Mouse (Mus musculus): ENCODE measurements at regions not wholly inside any gene's neighbourhood (a gene's known extent, or its start where the extent isn't known, plus 50 kb on each side); places are given as distances from the start of the nearest gene placed in this dataset.

DNA sequence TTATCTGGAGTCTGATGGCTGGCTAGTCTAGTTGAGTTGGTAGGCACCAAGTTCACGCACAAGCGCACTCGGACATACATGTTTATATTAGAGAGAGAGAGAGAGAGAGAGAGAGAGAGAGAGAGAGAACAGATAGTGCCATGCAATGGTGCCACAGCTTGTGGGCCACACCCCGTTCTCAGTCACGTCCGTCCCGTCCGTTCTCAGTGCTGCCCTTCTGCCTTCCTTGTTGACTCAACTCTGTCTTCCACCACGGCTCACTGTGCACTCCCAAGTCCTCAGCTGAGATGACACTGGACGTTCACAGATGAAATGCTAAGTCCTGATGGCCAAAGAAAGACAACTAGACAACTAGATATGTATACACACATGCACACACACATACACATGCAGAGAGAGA, 92.2 kb downstream of the Gm11011 start:
- Histone ChIP-seq H3K9me3 (ENCODE audit: control insufficient read depth, low read length) (no peaks in the 10 kb centered on the region), H3K27me3 (ENCODE audit: control insufficient read depth, insufficient read depth, low read depth, low read length) (no peaks in the 10 kb centered on the region), H3K9ac (ENCODE audit: low read length) (no peak overlapping the region), H3K36me3 (ENCODE audit: control insufficient read depth, insufficient read depth, low read length) (no peaks in the 10 kb centered on the region), H3K4me3 (ENCODE audit: low read length) (no peak overlapping the region), H3K27ac (ENCODE audit: low read length) (no peak overlapping the region), H3K4me1 (replicated peaks; ENCODE audit: control insufficient read depth, insufficient read depth, low read length) (peaks cover 16% of the 10 kb centered on the region), H3K4me2 (ENCODE audit: low read depth, low read length) (no peak overlapping the region)
- WGBS = 62% methylated on average over 10 of the region's 10 CpGs
- no peak for ATAC-seq (ENCODE audit: low read depth)

- 0 out of 2 replicates have a peak overlapping the region, but pooled peaks have one; percentile 3 for H3K4me2 ChIP-seq (ENCODE audit: low read depth, low read length)
- no peak overlapping the region for H3K4me3 ChIP-seq (ENCODE audit: low read length)
- peak overlapping the region; percentile 57; the same call in 1 of the 2 replicates for H3K27ac ChIP-seq (ENCODE audit: low read length)
- H3K36me3 ChIP-seq (ENCODE audit: control insufficient read depth, insufficient read depth, low read length) = no peaks in the 10 kb centered on the region
- H3K9ac ChIP-seq (ENCODE audit: low read length) = no peak overlapping the region
- peaks cover 16% of the 10 kb centered on the region for H3K4me1 ChIP-seq (replicated peaks; ENCODE audit: control insufficient read depth, insufficient read depth, low read length)
- 14% methylated on average over 11 of the region's 11 CpGs for WGBS
- H3K9me3 ChIP-seq (ENCODE audit: control insufficient read depth, low read length) = no peaks in the 10 kb centered on the region
- peak; percentile 86 for ATAC-seq (ENCODE audit: low read depth)
- H3K27me3 ChIP-seq (ENCODE audit: control insufficient read depth, insufficient read depth, low read depth, low read length) = no peaks in the 10 kb centered on the region
Observed at GRCm38 (mm10) chr2:169494503-169495311, 92.8 kb downstream of the Gm11011 start.

DNA sequence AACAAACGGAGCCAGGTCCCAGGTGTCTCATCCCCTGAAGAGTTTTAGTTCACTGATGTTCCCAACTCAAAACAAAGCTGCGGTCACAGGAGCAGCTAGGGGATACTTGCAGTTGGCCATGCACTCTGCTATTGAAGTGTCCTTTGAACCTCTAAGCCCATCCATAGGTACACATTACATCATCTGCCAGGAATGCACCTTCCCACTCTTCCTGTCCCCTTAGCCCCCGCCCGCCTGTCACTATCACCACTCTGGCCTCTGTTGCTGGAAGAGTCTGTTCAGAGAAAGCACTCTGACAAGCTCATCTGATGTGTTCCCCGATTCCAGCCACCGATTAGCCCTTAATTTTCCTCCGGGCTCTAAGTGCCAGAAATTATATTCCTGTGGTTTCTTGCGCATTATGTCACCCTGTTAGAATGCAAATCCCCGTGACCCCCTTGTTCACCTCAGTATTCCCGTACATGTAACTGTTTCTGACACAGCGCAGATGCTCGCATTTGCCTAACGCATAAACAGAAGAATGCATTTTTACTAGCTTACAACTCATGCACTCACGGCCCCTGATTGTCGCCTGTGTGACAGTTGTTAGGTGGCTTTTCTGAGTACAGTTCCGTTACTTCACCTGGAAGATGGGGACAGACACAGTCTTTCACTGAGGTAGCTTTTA, 93.8 kb downstream of the Gm11011 start:
- Histone ChIP-seq H3K4me2 (ENCODE audit: low read depth, low read length) (peak overlapping the region; percentile 20; the same call in 1 of the 2 replicates), H3K4me1 (replicated peaks; ENCODE audit: control insufficient read depth, insufficient read depth, low read length) (peaks cover 16% of the 10 kb centered on the region), H3K36me3 (ENCODE audit: control insufficient read depth, insufficient read depth, low read length) (no peaks in the 10 kb centered on the region), H3K4me3 (ENCODE audit: low read length) (no peak overlapping the region), H3K9me3 (ENCODE audit: control insufficient read depth, low read length) (no peaks in the 10 kb centered on the region), H3K27ac (ENCODE audit: low read length) (peak overlapping the region; percentile 44; the same call in 1 of the 2 replicates), H3K9ac (ENCODE audit: low read length) (no peak overlapping the region), H3K27me3 (ENCODE audit: control insufficient read depth, insufficient read depth, low read depth, low read length) (no peaks in the 10 kb centered on the region)
- WGBS = 20% methylated on average over 16 of the region's 16 CpGs
- ATAC-seq (ENCODE audit: low read depth) = 0 out of 2 replicates have a peak, but pooled peaks have one; percentile 24

GRCm38 (mm10) chr2:169483934-169484333, 103.6 kb downstream of the Gm11011 start:
- Histone ChIP-seq H3K36me3 (ENCODE audit: control insufficient read depth, insufficient read depth, low read length) (no peaks in the 10 kb centered on the region), H3K4me2 (ENCODE audit: low read depth, low read length) (no peak overlapping the region), H3K9me3 (ENCODE audit: control insufficient read depth, low read length) (no peaks in the 10 kb centered on the region), H3K4me3 (ENCODE audit: low read length) (no peak overlapping the region), H3K27me3 (ENCODE audit: control insufficient read depth, insufficient read depth, low read depth, low read length) (no peaks in the 10 kb centered on the region), H3K9ac (ENCODE audit: low read length) (no peak overlapping the region), H3K27ac (ENCODE audit: low read length) (no peak overlapping the region), H3K4me1 (replicated peaks; ENCODE audit: control insufficient read depth, insufficient read depth, low read length) (0 out of 2 replicates have a peak, but pooled peaks cover 3% of the 10 kb centered on the region)
- WGBS = 18% methylated on average over 8 of the region's 8 CpGs
- ATAC-seq (ENCODE audit: low read depth) = peak; percentile 34; the same call in 1 of the 2 replicates

- Histone ChIP-seq H3K4me3 (ENCODE audit: low read length) (no peak overlapping the region), H3K4me1 (replicated peaks; ENCODE audit: control insufficient read depth, insufficient read depth, low read length) (0 out of 2 replicates have a peak, but pooled peaks cover 3% of the 10 kb centered on the region), H3K27ac (ENCODE audit: low read length) (no peak overlapping the region), H3K4me2 (ENCODE audit: low read depth, low read length) (no peak overlapping the region), H3K36me3 (ENCODE audit: control insufficient read depth, insufficient read depth, low read length) (no peaks in the 10 kb centered on the region), H3K9me3 (ENCODE audit: control insufficient read depth, low read length) (no peaks in the 10 kb centered on the region), H3K9ac (ENCODE audit: low read length) (no peak overlapping the region), H3K27me3 (ENCODE audit: control insufficient read depth, insufficient read depth, low read depth, low read length) (no peaks in the 10 kb centered on the region)
- WGBS = 37% methylated on average over 15 of the region's 15 CpGs
- no peak for ATAC-seq (ENCODE audit: low read depth)
Observed at GRCm38 (mm10) chr2:169481731-169482465, 105.6 kb downstream of the Gm11011 start.

GRCm38 (mm10) chr2:169474418-169475112, 113.0 kb downstream of the Gm11011 start:
- Histone ChIP-seq H3K27ac (ENCODE audit: low read length) (no peak overlapping the region), H3K9me3 (ENCODE audit: control insufficient read depth, low read length) (no peaks in the 10 kb centered on the region), H3K4me1 (replicated peaks; ENCODE audit: control insufficient read depth, insufficient read depth, low read length) (no peaks in the 10 kb centered on the region), H3K4me2 (ENCODE audit: low read depth, low read length) (no peak overlapping the region), H3K9ac (ENCODE audit: low read length) (no peak overlapping the region), H3K4me3 (ENCODE audit: low read length) (no peak overlapping the region), H3K27me3 (ENCODE audit: control insufficient read depth, insufficient read depth, low read depth, low read length) (no peaks in the 10 kb centered on the region), H3K36me3 (ENCODE audit: control insufficient read depth, insufficient read depth, low read length) (no peaks in the 10 kb centered on the region)
- 61% methylated on average over 9 of the region's 9 CpGs for WGBS
- ATAC-seq (ENCODE audit: low read depth) = no peak

DNA sequence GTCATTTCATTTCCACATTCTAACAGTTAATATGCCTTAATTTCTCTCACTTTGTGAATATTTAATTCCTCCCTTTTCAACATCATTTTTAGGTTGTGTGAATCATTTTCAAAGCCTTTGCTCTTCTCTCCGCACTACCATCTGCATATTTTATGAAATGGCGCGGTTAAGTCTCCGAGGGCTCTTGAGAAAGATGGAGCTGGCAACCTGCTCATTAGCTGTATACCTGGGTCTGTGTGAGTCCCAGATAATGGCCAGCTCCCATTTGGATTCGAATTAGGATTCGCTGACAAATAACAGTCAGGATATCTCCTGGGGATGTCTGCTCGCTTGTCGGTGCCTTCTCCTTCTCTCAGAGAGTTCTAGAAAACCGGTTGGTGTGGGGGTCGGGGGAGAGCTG, 118.0 kb downstream of the Gm11011 start:
- no peaks in the 10 kb centered on the region for H3K9me3 ChIP-seq (ENCODE audit: control insufficient read depth, low read length)
- H3K27me3 ChIP-seq (ENCODE audit: control insufficient read depth, insufficient read depth, low read depth, low read length) = no peaks in the 10 kb centered on the region
- no peaks in the 10 kb centered on the region for H3K36me3 ChIP-seq (ENCODE audit: control insufficient read depth, insufficient read depth, low read length)
- no peaks in the 10 kb centered on the region for H3K4me1 ChIP-seq (replicated peaks; ENCODE audit: control insufficient read depth, insufficient read depth, low read length)
- H3K4me3 ChIP-seq (ENCODE audit: low read length) = no peak overlapping the region
- H3K4me2 ChIP-seq (ENCODE audit: low read depth, low read length) = no peak overlapping the region
- no peak for ATAC-seq (ENCODE audit: low read depth)
- no peak overlapping the region for H3K9ac ChIP-seq (ENCODE audit: low read length)
- no peak overlapping the region for H3K27ac ChIP-seq (ENCODE audit: low read length)
- 92% methylated on average over 10 of the region's 10 CpGs for WGBS

DNA sequence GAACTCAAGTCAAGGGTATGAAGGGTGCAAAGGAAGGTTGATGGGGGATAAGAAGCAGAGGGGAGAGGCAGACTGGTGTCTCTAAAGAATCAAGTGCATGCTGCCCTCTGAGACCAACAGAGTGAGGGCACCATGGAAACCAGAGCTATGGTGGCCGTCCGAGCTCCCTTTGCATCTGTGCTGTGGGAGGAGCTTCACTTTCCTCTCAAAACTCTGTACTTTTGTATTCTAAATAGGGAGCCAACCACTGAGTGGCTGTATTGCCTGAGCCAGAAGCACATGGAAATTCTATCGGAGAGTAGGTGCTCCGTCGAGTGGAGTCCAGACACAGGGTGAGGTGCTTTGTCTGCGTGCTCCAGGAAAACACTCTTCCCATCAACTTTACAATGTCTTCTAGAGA, 119.9 kb downstream of the Gm11011 start:
- no peak overlapping the region for H3K4me3 ChIP-seq (ENCODE audit: low read length)
- WGBS = 74% methylated on average over 6 of the region's 6 CpGs
- H3K4me2 ChIP-seq (ENCODE audit: low read depth, low read length) = no peak overlapping the region
- H3K9ac ChIP-seq (ENCODE audit: low read length) = no peak overlapping the region
- ATAC-seq (ENCODE audit: low read depth) = no peak
- no peak overlapping the region for H3K27ac ChIP-seq (ENCODE audit: low read length)
- no peaks in the 10 kb centered on the region for H3K27me3 ChIP-seq (ENCODE audit: control insufficient read depth, insufficient read depth, low read depth, low read length)
- no peaks in the 10 kb centered on the region for H3K4me1 ChIP-seq (replicated peaks; ENCODE audit: control insufficient read depth, insufficient read depth, low read length)
- no peaks in the 10 kb centered on the region for H3K9me3 ChIP-seq (ENCODE audit: control insufficient read depth, low read length)
- H3K36me3 ChIP-seq (ENCODE audit: control insufficient read depth, insufficient read depth, low read length) = no peaks in the 10 kb centered on the region
